Mouse (Mus musculus): ENCODE data around the gene Klhdc9. TPM values are rescaled to one million over a fixed set of nuclear protein-coding genes. Genes with fewer than 3 reads are reported as not detected.

The Klhdc9 gene
- polyA plus RNA-seq, 1 experiment from 2014 or later, result 4.6 TPM

- Histone ChIP-seq H3K4me2 (ENCODE audit: low read length) (no peak overlapping the region), H3K27ac (ENCODE audit: low read length) (no peak overlapping the region), H3K4me1 (ENCODE audit: control insufficient read depth, insufficient read depth, low read length) (peaks cover 3% of the 10 kb centered on the region; the same call in 1 of the 2 replicates), H3K27me3 (ENCODE audit: control insufficient read depth, insufficient read depth, low read depth, low read length) (no peaks in the 10 kb centered on the region), H3K36me3 (ENCODE audit: control insufficient read depth, insufficient read depth, low read length) (no peaks in the 10 kb centered on the region), H3K9me3 (replicated peaks; ENCODE audit: control insufficient read depth, low read length, poor library complexity, severe bottlenecking) (no peaks in the 10 kb centered on the region), H3K4me3 (ENCODE audit: low read depth, low read length) (no peak overlapping the region), H3K9ac (ENCODE audit: low read depth, low read length) (no peak overlapping the region)
- WGBS, result 67% methylated on average over 9 of the region's 9 CpGs
- no peak for ATAC-seq
Measured at GRCm38 (mm10) chr1:171384361-171384760, 23.8 kb upstream of the Klhdc9 start.

GRCm38 (mm10) chr1:171382096-171382620, 21.6 kb upstream of the Klhdc9 start:
- 85% methylated on average over 11 of the region's 11 CpGs for WGBS

GRCm38 (mm10) chr1:171379935-171380599, 19.5 kb upstream of the Klhdc9 start:
- H3K9me3 ChIP-seq (replicated peaks; ENCODE audit: control insufficient read depth, low read length, poor library complexity, severe bottlenecking), result no peaks in the 10 kb centered on the region
- H3K4me3 ChIP-seq (ENCODE audit: low read depth, low read length), result peak overlapping the region; percentile 43
- H3K4me1 ChIP-seq (ENCODE audit: control insufficient read depth, insufficient read depth, low read length), result peaks cover 3% of the 10 kb centered on the region; the same call in 1 of the 2 replicates
- ATAC-seq, result peak; percentile 86
- H3K4me2 ChIP-seq (ENCODE audit: low read length), result peak overlapping the region; percentile 67
- peak overlapping the region; percentile 61 for H3K9ac ChIP-seq (ENCODE audit: low read depth, low read length)
- no peaks in the 10 kb centered on the region for H3K27me3 ChIP-seq (ENCODE audit: control insufficient read depth, insufficient read depth, low read depth, low read length)
- no peaks in the 10 kb centered on the region for H3K36me3 ChIP-seq (ENCODE audit: control insufficient read depth, insufficient read depth, low read length)
- H3K27ac ChIP-seq (ENCODE audit: low read length), result no peak overlapping the region
- WGBS, result 3% methylated on average over 31 of the region's 31 CpGs

More at GRCm38 (mm10) chr1:171382096-171382620, 21.6 kb upstream of the Klhdc9 start:
- no peak overlapping the region for H3K9ac ChIP-seq (ENCODE audit: low read depth, low read length)
- peaks cover 3% of the 10 kb centered on the region; the same call in 1 of the 2 replicates for H3K4me1 ChIP-seq (ENCODE audit: control insufficient read depth, insufficient read depth, low read length)
- no peaks in the 10 kb centered on the region for H3K27me3 ChIP-seq (ENCODE audit: control insufficient read depth, insufficient read depth, low read depth, low read length)
- no peak overlapping the region for H3K27ac ChIP-seq (ENCODE audit: low read length)
- no peaks in the 10 kb centered on the region for H3K36me3 ChIP-seq (ENCODE audit: control insufficient read depth, insufficient read depth, low read length)
- no peak overlapping the region for H3K4me2 ChIP-seq (ENCODE audit: low read length)
- ATAC-seq, result no peak
- H3K9me3 ChIP-seq (replicated peaks; ENCODE audit: control insufficient read depth, low read length, poor library complexity, severe bottlenecking), result no peaks in the 10 kb centered on the region
- H3K4me3 ChIP-seq (ENCODE audit: low read depth, low read length), result no peak overlapping the region

GRCm38 (mm10) chr1:171378298-171378697, 17.7 kb upstream of the Klhdc9 start:
- no peak overlapping the region for H3K27ac ChIP-seq (ENCODE audit: low read length)
- peaks cover 3% of the 10 kb centered on the region; the same call in 1 of the 2 replicates for H3K4me1 ChIP-seq (ENCODE audit: control insufficient read depth, insufficient read depth, low read length)
- no peak overlapping the region for H3K4me2 ChIP-seq (ENCODE audit: low read length)
- H3K9ac ChIP-seq (ENCODE audit: low read depth, low read length), result no peak overlapping the region
- H3K4me3 ChIP-seq (ENCODE audit: low read depth, low read length), result no peak overlapping the region
- H3K9me3 ChIP-seq (replicated peaks; ENCODE audit: control insufficient read depth, low read length, poor library complexity, severe bottlenecking), result no peaks in the 10 kb centered on the region
- H3K36me3 ChIP-seq (ENCODE audit: control insufficient read depth, insufficient read depth, low read length), result no peaks in the 10 kb centered on the region
- H3K27me3 ChIP-seq (ENCODE audit: control insufficient read depth, insufficient read depth, low read depth, low read length), result no peaks in the 10 kb centered on the region
- no peak for ATAC-seq
- 93% methylated on average over 6 of the region's 6 CpGs for WGBS

- H3K4me2 ChIP-seq (ENCODE audit: low read length), result no peak overlapping the region
- 46% methylated on average over 9 of the region's 9 CpGs for WGBS
Measured at GRCm38 (mm10) chr1:171375646-171376097, 15.1 kb upstream of the Klhdc9 start.

GRCm38 (mm10) chr1:171373946-171374345, 13.3 kb upstream of the Klhdc9 start:
- no peak overlapping the region for H3K4me2 ChIP-seq (ENCODE audit: low read length)
- 0% methylated on average over 3 of the region's 4 CpGs for WGBS
- H3K9ac ChIP-seq (ENCODE audit: low read depth, low read length), result no peak overlapping the region
- H3K4me1 ChIP-seq (ENCODE audit: control insufficient read depth, insufficient read depth, low read length), result no peaks in the 10 kb centered on the region
- H3K4me3 ChIP-seq (ENCODE audit: low read depth, low read length), result no peak overlapping the region
- H3K27ac ChIP-seq (ENCODE audit: low read length), result no peak overlapping the region
- H3K27me3 ChIP-seq (ENCODE audit: control insufficient read depth, insufficient read depth, low read depth, low read length), result no peaks in the 10 kb centered on the region
- H3K9me3 ChIP-seq (replicated peaks; ENCODE audit: control insufficient read depth, low read length, poor library complexity, severe bottlenecking), result no peaks in the 10 kb centered on the region
- no peaks in the 10 kb centered on the region for H3K36me3 ChIP-seq (ENCODE audit: control insufficient read depth, insufficient read depth, low read length)
- ATAC-seq, result no peak

More at GRCm38 (mm10) chr1:171375646-171376097, 15.1 kb upstream of the Klhdc9 start:
- Histone ChIP-seq H3K9me3 (replicated peaks; ENCODE audit: control insufficient read depth, low read length, poor library complexity, severe bottlenecking) (no peaks in the 10 kb centered on the region), H3K4me3 (ENCODE audit: low read depth, low read length) (no peak overlapping the region), H3K36me3 (ENCODE audit: control insufficient read depth, insufficient read depth, low read length) (no peaks in the 10 kb centered on the region), H3K4me1 (ENCODE audit: control insufficient read depth, insufficient read depth, low read length) (no peaks in the 10 kb centered on the region), H3K9ac (ENCODE audit: low read depth, low read length) (no peak overlapping the region), H3K27me3 (ENCODE audit: control insufficient read depth, insufficient read depth, low read depth, low read length) (no peaks in the 10 kb centered on the region), H3K27ac (ENCODE audit: low read length) (no peak overlapping the region)
- no peak for ATAC-seq

GRCm38 (mm10) chr1:171372880-171373279, 12.3 kb upstream of the Klhdc9 start:
- Histone ChIP-seq H3K27me3 (ENCODE audit: control insufficient read depth, insufficient read depth, low read depth, low read length) (no peaks in the 10 kb centered on the region), H3K4me3 (ENCODE audit: low read depth, low read length) (no peak overlapping the region), H3K9ac (ENCODE audit: low read depth, low read length) (no peak overlapping the region), H3K36me3 (ENCODE audit: control insufficient read depth, insufficient read depth, low read length) (no peaks in the 10 kb centered on the region), H3K4me1 (ENCODE audit: control insufficient read depth, insufficient read depth, low read length) (no peaks in the 10 kb centered on the region), H3K9me3 (replicated peaks; ENCODE audit: control insufficient read depth, low read length, poor library complexity, severe bottlenecking) (no peaks in the 10 kb centered on the region), H3K4me2 (ENCODE audit: low read length) (no peak overlapping the region), H3K27ac (ENCODE audit: low read length) (no peak overlapping the region)
- 45% methylated on average over 3 of the region's 3 CpGs for WGBS
- ATAC-seq, result no peak

GRCm38 (mm10) chr1:171369845-171370556, 9.4 kb upstream of the Klhdc9 start, which contains the start of gene Nectin4:
TSS of gene Nectin4 (plus strand) at chr1:171370099.
- H3K9me3 ChIP-seq (replicated peaks; ENCODE audit: control insufficient read depth, low read length, poor library complexity, severe bottlenecking), result no peaks in the 10 kb centered on the region
- no peak within 1 kb of the TSS for H3K27ac ChIP-seq (ENCODE audit: low read length)
- H3K4me3 ChIP-seq (ENCODE audit: low read depth, low read length), result no peak within 1 kb of the TSS
- no peak for ATAC-seq
- 40% methylated on average over 20 of the region's 20 CpGs for WGBS
- no peak within 1 kb of the TSS for H3K9ac ChIP-seq (ENCODE audit: low read depth, low read length)
- no peaks in the 10 kb centered on the region for H3K4me1 ChIP-seq (ENCODE audit: control insufficient read depth, insufficient read depth, low read length)
- H3K4me2 ChIP-seq (ENCODE audit: low read length), result no peak within 1 kb of the TSS
- H3K36me3 ChIP-seq (ENCODE audit: control insufficient read depth, insufficient read depth, low read length), result no peaks in the 10 kb centered on the region
- H3K27me3 ChIP-seq (ENCODE audit: control insufficient read depth, insufficient read depth, low read depth, low read length), result no peaks in the 10 kb centered on the region

- Histone ChIP-seq H3K9ac (ENCODE audit: low read depth, low read length) (no peak overlapping the region), H3K9me3 (replicated peaks; ENCODE audit: control insufficient read depth, low read length, poor library complexity, severe bottlenecking) (no peaks in the 10 kb centered on the region), H3K4me2 (ENCODE audit: low read length) (no peak overlapping the region), H3K4me1 (ENCODE audit: control insufficient read depth, insufficient read depth, low read length) (peaks cover 5% of the 10 kb centered on the region; the same call in 1 of the 2 replicates), H3K36me3 (ENCODE audit: control insufficient read depth, insufficient read depth, low read length) (no peaks in the 10 kb centered on the region), H3K27ac (ENCODE audit: low read length) (no peak overlapping the region), H3K4me3 (ENCODE audit: low read depth, low read length) (no peak overlapping the region), H3K27me3 (ENCODE audit: control insufficient read depth, insufficient read depth, low read depth, low read length) (no peaks in the 10 kb centered on the region)
- ATAC-seq, result no peak
- 69% methylated on average over 7 of the region's 7 CpGs for WGBS
Measured at GRCm38 (mm10) chr1:171365934-171366333, 5.3 kb upstream of the Klhdc9 start.

All from midbrain, embryonic 16.5 days (tissue).